Mouse (Mus musculus) C2C12 (cell line): ENCODE data around the gene Grhl1. TPM values are rescaled to one million over a fixed set of nuclear protein-coding genes. Genes with fewer than 3 reads are reported as not detected.
"Not testable (repeated sequence)": the region's sequence is repeated elsewhere in the genome, so short reads cannot be mapped to it uniquely, and the experiment has no call there.

ENCODE experiments used
- H3K27me3 ChIP-seq: one replicate; pipeline ENCODE4 v1.6.1; 2011; ENCODE audit not compliant: control insufficient read depth, insufficient read depth, insufficient read length
- H3K36me3 ChIP-seq: one replicate; pipeline ENCODE4 v1.6.1; 2011; ENCODE audit not compliant: control insufficient read depth, insufficient read depth
- H3K4me3 ChIP-seq: one replicate; pipeline ENCODE4 v1.5.1; 2011; ENCODE audit warnings: mild to moderate bottlenecking, control low read depth; ENCODE audit not compliant: poor library complexity, insufficient read depth, severe bottlenecking
- H3K79me2 ChIP-seq: one replicate; pipeline ENCODE4 v1.6.1; 2011; ENCODE audit not compliant: control insufficient read depth, insufficient read depth
- H3K79me3 ChIP-seq: one replicate; pipeline ENCODE4 v1.6.1; 2011; ENCODE audit warnings: low read depth, control low read depth
- H3ac ChIP-seq: one replicate; pipeline ENCODE3; 2011; ENCODE audit warnings: low read depth; ENCODE audit not compliant: control insufficient read depth, insufficient read length
- CEBPB ChIP-seq: IDR thresholded peaks from one replicate; pipeline ENCODE4 v1.6.1; 2011; ENCODE audit warnings: low read depth, mild to moderate bottlenecking, control low read depth, moderate library complexity
- CTCF ChIP-seq: IDR thresholded peaks from one replicate; pipeline ENCODE4 v1.5.1; 2011; ENCODE audit not compliant: control insufficient read depth, insufficient read depth, insufficient read length
- FOSL1 ChIP-seq: IDR thresholded peaks from one replicate; pipeline ENCODE4 v1.8.0; 2011; ENCODE audit warnings: mild to moderate bottlenecking, low read length; ENCODE audit not compliant: poor library complexity, insufficient read depth, severe bottlenecking
- MAX ChIP-seq: IDR thresholded peaks from one replicate; pipeline ENCODE4 v1.6.1; 2011; ENCODE audit warnings: mild to moderate bottlenecking, control low read depth
- MYOD1 ChIP-seq: IDR thresholded peaks from one replicate; pipeline ENCODE4 v1.6.1; 2011; ENCODE audit warnings: low read depth; ENCODE audit not compliant: control insufficient read depth, insufficient read length
- MYOG ChIP-seq: IDR thresholded peaks from one replicate; pipeline ENCODE4 v1.6.1; 2011; ENCODE audit not compliant: control insufficient read depth, insufficient read length; ENCODE audit errors: extremely low read depth
- USF1 ChIP-seq: IDR thresholded peaks from one replicate; pipeline ENCODE4 v1.6.1; 2011; ENCODE audit warnings: low read depth, mild to moderate bottlenecking, control low read depth, moderate library complexity
- long read RNA-seq, 2 experiments: library from polyadenylated mRNA; unstranded; transcript quantifications; one replicate each; pipeline ENCODE4 v2.0.0; 2019 to 2020
- polyA plus RNA-seq: library from polyadenylated mRNA; unstranded; fragments of >200 nt; fragmentation: generic; extraction: Trizol; gene quantifications from one replicate; pipeline ENCODE4 v1.2.1, GENCODE M21; 2012; ENCODE audit warnings: missing spikeins

Grhl1 gene
- polyA plus RNA-seq, result 0.20 TPM
- long read RNA-seq, experiment 1, result 0 reads
- long read RNA-seq, experiment 2, partial matches to known transcripts, result 0 of 3 reads
- long read RNA-seq, experiment 2, other reads (novel, unspliced or antisense), result 2 of 3 reads

DNA sequence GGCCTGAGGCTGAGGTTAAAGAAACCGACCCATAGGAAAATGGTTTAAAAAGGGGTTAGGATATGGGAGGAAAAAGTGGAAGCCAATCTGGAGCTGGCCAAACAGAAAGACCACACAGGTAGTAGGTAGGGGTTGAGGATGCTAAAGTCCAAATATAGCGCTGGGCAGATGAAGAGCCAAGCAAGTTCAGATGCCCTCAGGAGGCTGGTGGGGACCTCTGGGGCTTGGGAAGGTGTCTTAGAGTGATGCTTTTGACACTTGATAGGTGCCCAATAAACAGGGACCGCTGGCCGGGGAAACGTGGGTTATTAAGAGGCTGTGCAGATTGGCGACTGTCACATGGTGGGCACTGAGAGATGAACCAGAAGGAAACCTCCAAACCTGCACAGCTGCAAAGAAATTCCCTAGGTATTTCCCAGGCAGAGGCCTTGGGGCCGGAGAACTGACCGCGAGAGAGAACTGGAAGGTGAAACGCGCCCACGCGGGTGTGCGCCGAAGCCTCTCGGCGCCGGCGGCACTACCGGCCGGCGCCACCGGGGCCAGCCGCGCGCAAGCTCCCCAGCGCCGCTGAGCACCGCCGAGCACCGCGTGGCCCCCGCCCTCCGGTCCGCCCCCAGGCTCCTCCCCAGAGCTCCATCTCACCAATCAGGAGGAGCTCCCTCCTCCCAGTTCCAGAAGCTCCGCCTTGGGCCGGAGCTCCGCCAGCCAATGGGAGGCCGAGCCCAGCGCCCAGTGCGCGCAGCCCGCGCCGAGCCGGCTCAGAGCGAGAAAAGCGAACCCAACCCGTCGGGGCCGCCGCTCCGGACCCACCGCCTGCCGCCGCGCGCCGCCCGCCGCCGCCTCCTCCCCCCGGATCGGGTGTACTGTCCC is at the start of gene Grhl1:
Gene Grhl1 (plus strand): TSS at position 761 of the 870 bp plus-strand sequence.
- Histone ChIP-seq H3K79me2 (no peaks in the 10 kb centered on the region), H3K4me3 (peak within 1 kb of the TSS; percentile 14), H3K79me3 (no peaks in the 10 kb centered on the region), H3K36me3 (no peaks in the 10 kb centered on the region), H3ac (peak within 1 kb of the TSS; percentile 36), H3K27me3 (no peaks in the 10 kb centered on the region)
- TF ChIP-seq CTCF (no peak), MYOG (no peak), MYOD1 (no peak), CEBPB (no peak), MAX (peak; percentile 56)

DNA sequence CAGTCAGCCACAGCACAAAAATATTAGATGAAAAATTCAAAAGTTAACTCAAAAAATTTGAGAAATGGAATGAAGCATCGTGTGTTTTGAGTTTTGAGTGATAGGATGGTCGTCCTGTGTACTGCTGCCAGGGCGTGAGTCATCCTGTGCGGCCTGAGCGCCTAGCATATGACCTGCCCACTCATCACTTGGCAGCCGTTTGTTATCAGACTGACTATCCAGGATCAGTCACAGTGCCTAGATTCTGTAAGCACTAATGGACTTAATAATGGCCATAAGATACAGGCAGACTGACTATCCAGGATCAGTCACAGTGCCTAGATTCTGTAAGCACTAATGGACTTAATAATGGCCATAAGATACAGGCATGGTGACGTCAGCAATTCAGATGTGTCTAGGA is 47.0 kb upstream of the Grhl1 start:
- H3ac ChIP-seq, H3K27me3 ChIP-seq: not testable (repeated sequence)
- peak; percentile 26 for TF ChIP-seq FOSL1
- peak; percentile 75 for TF ChIP-seq USF1

DNA sequence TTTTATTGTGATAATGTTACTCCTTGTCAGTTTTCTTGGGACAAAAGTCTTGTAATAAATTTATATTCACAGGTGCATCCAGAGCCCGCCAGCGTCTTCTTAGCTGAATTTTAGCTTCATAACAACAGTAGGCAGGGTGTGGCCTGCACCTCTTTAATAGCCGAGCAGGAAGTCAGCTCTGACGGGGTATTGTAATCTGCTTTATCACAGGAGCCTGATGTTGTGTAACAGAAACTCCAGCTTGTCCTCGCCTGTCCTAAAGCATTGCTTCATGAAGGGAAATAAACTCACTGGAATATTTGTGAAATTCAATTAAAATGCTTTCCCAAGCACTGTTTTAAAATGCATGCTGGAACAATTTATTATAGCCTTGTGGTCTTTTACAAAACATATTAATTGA is 35.7 kb upstream of the Grhl1 start:
- no peaks in the 10 kb centered on the region for H3K36me3 ChIP-seq
- TF ChIP-seq CEBPB, result no peak
- TF ChIP-seq FOSL1, result no peak
- no peak for TF ChIP-seq USF1
- no peak for TF ChIP-seq MAX
- TF ChIP-seq MYOD1, result no peak
- no peak for TF ChIP-seq MYOG
- no peak for TF ChIP-seq CTCF
- no peak overlapping the region for H3K4me3 ChIP-seq
- H3K27me3 ChIP-seq, result no peaks in the 10 kb centered on the region
- H3ac ChIP-seq, result no peak overlapping the region
- H3K79me3 ChIP-seq, result no peaks in the 10 kb centered on the region
- H3K79me2 ChIP-seq, result no peaks in the 10 kb centered on the region

More for the DNA sequence above, 47.0 kb upstream of the Grhl1 start:
- H3K79me3 ChIP-seq, H3K4me3 ChIP-seq, H3K79me2 ChIP-seq: not testable (repeated sequence)
- peaks cover 13% of the 10 kb centered on the region for H3K36me3 ChIP-seq

DNA sequence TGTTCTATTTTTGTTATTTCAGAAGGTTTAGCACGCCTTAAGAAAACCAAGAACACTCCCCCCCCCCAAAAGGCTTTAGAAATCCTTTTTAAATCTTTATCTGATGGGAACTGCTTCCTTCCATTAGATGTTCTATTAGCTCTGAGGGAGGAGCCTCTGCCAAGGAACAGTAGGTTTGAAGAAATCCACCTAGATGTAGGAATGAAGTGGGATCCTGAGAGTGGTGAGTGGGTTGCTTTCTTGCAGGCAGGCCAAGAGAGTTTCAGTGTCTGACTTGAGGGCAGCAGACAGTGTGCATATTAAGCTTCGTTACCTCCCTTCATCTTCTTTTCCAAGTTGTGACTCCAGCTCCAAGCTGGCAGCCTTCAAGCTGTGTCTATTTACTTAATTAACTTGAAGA is 34.9 kb upstream of the Grhl1 start:
- no peaks in the 10 kb centered on the region for H3K36me3 ChIP-seq
- H3K79me2 ChIP-seq, result no peaks in the 10 kb centered on the region
- TF ChIP-seq MYOG (no peak), MYOD1 (no peak), CTCF (no peak), MAX (no peak), USF1 (no peak), CEBPB (no peak), FOSL1 (no peak)
- H3K27me3 ChIP-seq, result no peaks in the 10 kb centered on the region
- H3K4me3 ChIP-seq, result no peak overlapping the region
- no peaks in the 10 kb centered on the region for H3K79me3 ChIP-seq
- H3ac ChIP-seq, result no peak overlapping the region

DNA sequence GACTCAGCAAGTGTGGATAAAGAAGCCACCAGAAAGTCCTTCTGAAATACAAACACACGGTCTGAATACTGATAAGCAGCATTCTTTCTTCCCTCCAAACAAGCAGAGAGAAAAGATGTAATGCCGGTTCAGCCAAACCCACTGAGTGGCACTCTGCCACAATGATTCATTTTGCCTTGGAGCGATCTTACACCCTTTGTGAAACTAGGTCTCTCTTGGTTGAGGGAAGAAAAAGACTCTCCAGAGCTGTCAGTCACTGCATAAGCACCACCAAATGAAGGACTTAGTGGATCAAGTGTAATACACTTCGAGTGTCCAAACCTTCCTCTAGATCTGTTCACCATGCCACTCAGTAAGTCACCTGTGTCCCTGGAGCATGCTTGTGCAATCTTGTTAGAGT is 34.1 kb upstream of the Grhl1 start:
- H3K4me3 ChIP-seq, result no peak overlapping the region
- H3K79me3 ChIP-seq, result no peaks in the 10 kb centered on the region
- H3K36me3 ChIP-seq, result no peaks in the 10 kb centered on the region
- no peaks in the 10 kb centered on the region for H3K79me2 ChIP-seq
- H3ac ChIP-seq, result no peak overlapping the region
- TF ChIP-seq MYOD1 (no peak), FOSL1 (no peak), CEBPB (no peak), USF1 (no peak), MAX (no peak), CTCF (no peak), MYOG (no peak)
- H3K27me3 ChIP-seq, result no peaks in the 10 kb centered on the region

DNA sequence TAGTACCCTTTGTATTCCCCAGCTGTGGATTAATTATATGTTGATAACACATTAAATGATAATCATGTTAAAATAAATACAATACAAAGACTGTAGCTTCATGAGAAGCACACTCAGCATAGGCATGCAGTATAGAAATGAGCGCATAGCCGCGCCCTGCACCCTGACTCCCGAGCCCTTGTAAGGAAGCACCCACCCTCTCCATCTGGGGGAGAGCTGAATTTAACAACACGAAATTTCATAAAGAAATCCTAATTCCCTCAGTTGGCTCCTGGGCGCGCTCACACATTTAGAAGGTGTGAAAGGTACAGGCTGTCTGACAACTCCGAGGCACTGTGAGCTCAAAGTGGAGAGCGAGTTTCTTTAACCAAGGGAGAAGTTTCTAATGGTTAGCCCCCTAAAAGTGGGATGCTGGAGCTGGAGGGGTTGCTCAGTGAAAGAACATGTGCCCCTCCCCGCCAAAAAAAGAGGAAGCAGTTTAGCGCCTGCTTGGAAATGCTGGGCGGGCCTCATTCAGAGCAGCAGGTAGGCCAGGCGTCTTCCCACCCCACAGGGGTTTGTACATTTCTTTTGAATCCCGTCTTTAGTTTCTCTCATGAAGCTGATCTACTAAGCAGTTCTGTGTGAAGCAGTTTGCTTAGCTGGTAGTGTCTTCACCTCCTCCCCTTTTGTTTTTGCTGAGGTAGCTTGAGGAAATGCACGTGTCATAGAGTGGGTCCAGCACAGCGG is 30.5 kb upstream of the Grhl1 start:
- Histone ChIP-seq H3K79me2 (no peaks in the 10 kb centered on the region), H3K79me3 (no peaks in the 10 kb centered on the region), H3K36me3 (peaks cover 6% of the 10 kb centered on the region), H3K4me3 (no peak overlapping the region), H3ac (no peak overlapping the region), H3K27me3 (no peaks in the 10 kb centered on the region)
- TF ChIP-seq CEBPB, result no peak
- TF ChIP-seq CTCF, result no peak
- no peak for TF ChIP-seq FOSL1
- no peak for TF ChIP-seq MYOG
- TF ChIP-seq MYOD1, result no peak
- no peak for TF ChIP-seq USF1
- TF ChIP-seq MAX, result no peak
